Mouse (Mus musculus) inflammation-experienced regulatory T-cells, adult 6 months (primary cell): ENCODE measurements around the gene Trem2. TPM values are rescaled to one million over a fixed set of nuclear protein-coding genes. Genes with fewer than 3 reads are reported as not detected.

Experiments
- polyA plus RNA-seq, 3 experiments: library from polyadenylated mRNA; unstranded; fragments of 100-300 nt; shearing (Covaris generic); gene quantifications; one replicate each; pipeline ENCODE4 v1.2.1; 2017

The Trem2 gene
- polyA plus RNA-seq, 3 experiments from 2014 or later: not detected

Other genes starting within 250 kb of the Trem2 start
- gene 9830107B12Rik, start 200.1 kb upstream of the Trem2 start, polyA plus RNA-seq: not detected
- under 1 TPM in 1 of 3 experiments, not detected in 2; 0.36 TPM for gene A530064D06Rik, start 179.1 kb upstream of the Trem2 start, polyA plus RNA-seq
- gene Trem1, start 113.6 kb upstream of the Trem2 start, polyA plus RNA-seq: not detected
- gene Trem3, start 98.6 kb upstream of the Trem2 start, polyA plus RNA-seq: not detected
- 1 to 10 TPM in 1 of 3 experiments, under 1 TPM in 1, not detected in 1; 0.55 to 1.3 TPM for gene Treml4, start 82.1 kb upstream of the Trem2 start, polyA plus RNA-seq
- gene Treml2, start 46.9 kb upstream of the Trem2 start, polyA plus RNA-seq: 10 to 100 TPM in 2 of 3 experiments, under 1 TPM in 1; 0.69 to 12.3 (median 11.3) TPM
- gene B430306N03Rik, start 30.3 kb upstream of the Trem2 start, polyA plus RNA-seq: 1 to 10 TPM in 2 of 3 experiments, not detected in 1; 2.8 to 5.6 TPM
- gene Treml1, start 13.5 kb downstream of the Trem2 start, polyA plus RNA-seq: not detected
- 10 to 100 TPM in 2 of 3 experiments, 1 to 10 TPM in 1; 9.9 to 12.1 (median 11.2) TPM for gene Nfya, start 63.5 kb downstream of the Trem2 start, polyA plus RNA-seq
- 100 to 1,000 TPM in 1 of 3 experiments, 10 to 100 TPM in 2; 85.8 to 107 (median 94.9) TPM for gene Oard1, start 63.6 kb downstream of the Trem2 start, polyA plus RNA-seq
- 1 to 10 TPM; 1.8 to 5.7 (median 2.2) TPM for gene Apobec2, start 86.5 kb downstream of the Trem2 start, polyA plus RNA-seq
- not detected for gene Tspo2, start 105.1 kb downstream of the Trem2 start, polyA plus RNA-seq
- gene Unc5cl, start 108.5 kb downstream of the Trem2 start, polyA plus RNA-seq: 10 to 100 TPM; 16.0 to 23.9 (median 16.7) TPM